Mouse (Mus musculus): ENCODE results near the gene Robo1. TPM values are rescaled to one million over a fixed set of nuclear protein-coding genes. Genes with fewer than 3 reads are reported as not detected.

Gene Robo1
- polyA plus RNA-seq (2012; rRNA removed; ENCODE audit: low replicate concordance) = 2.4 and 18.7 TPM in 2 replicates

DNA sequence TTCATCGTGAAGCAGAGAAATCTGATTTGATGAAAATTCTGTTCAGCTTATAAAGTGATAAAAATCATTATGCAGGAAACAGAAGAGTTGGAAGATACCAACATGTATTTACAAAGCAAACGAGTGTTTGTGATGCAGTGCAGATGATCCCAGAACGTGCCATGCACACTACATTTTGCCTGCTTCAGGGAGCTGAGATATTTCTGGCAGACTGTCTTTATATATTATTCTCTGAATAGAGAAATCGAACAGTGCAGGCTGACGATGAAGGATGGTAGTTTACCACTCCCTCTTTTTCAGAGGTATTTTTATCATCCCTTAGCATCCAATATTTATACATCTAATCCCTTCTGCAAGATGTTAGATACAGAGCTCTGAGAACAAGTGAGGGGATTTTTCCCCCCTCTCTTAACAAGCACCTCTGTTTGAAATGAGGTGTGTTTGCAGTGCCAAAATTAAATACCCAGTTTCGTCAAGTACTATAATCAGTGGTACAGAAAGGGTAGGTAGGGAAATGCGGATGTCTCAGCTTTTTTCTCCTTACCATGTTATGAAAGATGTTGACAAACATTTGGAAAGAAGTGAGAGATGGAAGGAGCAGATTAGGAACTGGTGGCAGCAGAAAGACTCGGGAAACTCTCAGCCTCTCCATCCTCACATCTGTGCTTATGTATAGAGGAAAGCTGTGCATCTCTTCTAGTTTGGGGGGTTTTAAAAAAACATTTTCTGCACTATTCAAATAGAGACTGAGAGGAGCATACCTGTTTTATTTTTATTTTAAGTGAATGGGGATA is at the start of gene Robo1:
Gene Robo1 (plus strand): TSS at position 770 of the 794 bp plus-strand sequence.

All from subcutaneous adipose tissue, adult 2 months (tissue).